Mouse (Mus musculus): Measurements from ENCODE around the gene Gjc2. TPM values are rescaled to one million over a fixed set of nuclear protein-coding genes. Genes with fewer than 3 reads are reported as not detected.

Gene Gjc2
- polyA plus RNA-seq, 1 experiment from 2014 or later = not detected

DNA sequence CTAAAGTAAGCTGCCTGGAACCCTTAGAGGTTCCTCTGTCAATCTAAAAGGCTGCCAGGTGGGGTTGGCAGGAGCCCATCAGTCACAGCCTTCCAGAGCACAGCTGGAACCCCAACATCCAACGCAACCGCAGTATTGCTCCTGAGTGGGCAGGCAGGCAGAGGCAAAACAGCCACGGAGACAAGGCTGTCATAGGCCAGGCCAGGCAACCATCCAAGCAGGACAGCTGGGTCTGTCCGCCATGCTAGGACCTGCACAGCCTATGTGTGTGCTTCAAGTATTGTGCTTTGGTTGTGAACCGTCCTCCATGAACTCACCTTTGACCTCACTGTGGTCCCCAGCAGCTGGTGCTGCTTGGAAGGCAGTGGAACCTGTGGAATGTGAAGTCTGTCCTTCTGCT, 27.1 kb downstream of the Gjc2 start:
- no peak overlapping the region for H3K4me2 ChIP-seq (ENCODE audit: low read depth, low read length)
- no peaks in the 10 kb centered on the region for H3K4me1 ChIP-seq (ENCODE audit: control insufficient read depth, insufficient read depth, low read length)
- WGBS = 90% methylated on average over 5 of the region's 5 CpGs
- no peak overlapping the region for H3K9ac ChIP-seq (replicated peaks; ENCODE audit: low read depth, low read length)
- no peak overlapping the region for H3K27ac ChIP-seq (ENCODE audit: low read depth, low read length)
- H3K27me3 ChIP-seq (ENCODE audit: control insufficient read depth, insufficient read depth, low read length) = no peaks in the 10 kb centered on the region
- ATAC-seq (ENCODE audit: low read depth) = no peak
- H3K9me3 ChIP-seq (ENCODE audit: control insufficient read depth, low read length) = no peaks in the 10 kb centered on the region
- 0 out of 2 replicates have a peak, but pooled peaks cover 5% of the 10 kb centered on the region for H3K36me3 ChIP-seq (ENCODE audit: control insufficient read depth, insufficient read depth, low read length)
- no peak overlapping the region for H3K4me3 ChIP-seq (ENCODE audit: low read depth, low read length)

DNA sequence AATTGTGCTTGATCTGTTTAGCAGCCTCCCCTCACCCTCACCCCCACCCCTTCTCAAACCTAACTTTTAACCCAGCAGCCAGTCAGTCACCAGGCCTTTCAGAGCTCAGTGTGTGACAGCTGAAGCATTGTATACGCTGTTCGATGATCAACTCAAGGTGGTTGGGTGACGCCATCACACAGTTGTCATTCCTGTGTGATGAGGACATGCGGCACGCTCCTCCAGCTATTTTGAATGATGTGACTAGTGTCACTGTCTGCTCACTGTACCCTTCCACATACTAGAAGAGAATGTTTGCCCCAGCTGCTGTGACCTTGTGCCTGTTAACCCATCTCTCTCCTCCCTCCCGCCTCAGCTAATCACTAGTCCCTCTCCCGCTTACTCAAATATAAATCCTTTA, 28.8 kb downstream of the Gjc2 start:
- 0 out of 2 replicates have a peak, but pooled peaks cover 5% of the 10 kb centered on the region for H3K36me3 ChIP-seq (ENCODE audit: control insufficient read depth, insufficient read depth, low read length)
- WGBS = 93% methylated on average over 7 of the region's 7 CpGs

DNA sequence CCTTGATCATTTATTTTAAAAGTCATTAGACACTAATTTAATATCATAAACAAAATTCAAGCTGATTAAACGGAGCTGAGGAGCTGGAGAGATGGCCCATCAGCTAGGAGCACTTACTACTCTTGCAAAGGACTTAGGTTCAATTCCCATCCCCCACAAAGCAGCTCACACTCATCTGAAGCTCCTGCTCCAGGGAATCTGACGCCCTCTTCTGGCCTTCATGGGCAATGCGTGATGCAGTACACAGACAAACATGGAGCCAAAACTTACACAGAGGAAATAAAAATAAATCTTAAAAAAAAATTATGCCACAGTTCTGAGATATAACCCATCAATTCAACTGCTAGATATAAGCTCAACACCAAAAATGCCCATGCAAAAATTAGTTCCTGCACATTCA, 31.3 kb downstream of the Gjc2 start:
- Histone ChIP-seq H3K4me1 (ENCODE audit: control insufficient read depth, insufficient read depth, low read length) (no peaks in the 10 kb centered on the region), H3K27ac (ENCODE audit: low read depth, low read length) (no peak overlapping the region), H3K4me2 (ENCODE audit: low read depth, low read length) (no peak overlapping the region), H3K4me3 (ENCODE audit: low read depth, low read length) (no peak overlapping the region), H3K36me3 (ENCODE audit: control insufficient read depth, insufficient read depth, low read length) (no peaks in the 10 kb centered on the region), H3K9ac (replicated peaks; ENCODE audit: low read depth, low read length) (no peak overlapping the region), H3K27me3 (ENCODE audit: control insufficient read depth, insufficient read depth, low read length) (no peaks in the 10 kb centered on the region), H3K9me3 (ENCODE audit: control insufficient read depth, low read length) (no peaks in the 10 kb centered on the region)
- 26% methylated on average over 3 of the region's 3 CpGs for WGBS
- ATAC-seq (ENCODE audit: low read depth) = no peak

More for the DNA sequence above, 28.8 kb downstream of the Gjc2 start:
- H3K4me2 ChIP-seq (ENCODE audit: low read depth, low read length) = no peak overlapping the region
- H3K4me3 ChIP-seq (ENCODE audit: low read depth, low read length) = no peak overlapping the region
- H3K9ac ChIP-seq (replicated peaks; ENCODE audit: low read depth, low read length) = no peak overlapping the region
- no peaks in the 10 kb centered on the region for H3K4me1 ChIP-seq (ENCODE audit: control insufficient read depth, insufficient read depth, low read length)
- no peak for ATAC-seq (ENCODE audit: low read depth)
- no peaks in the 10 kb centered on the region for H3K9me3 ChIP-seq (ENCODE audit: control insufficient read depth, low read length)
- no peak overlapping the region for H3K27ac ChIP-seq (ENCODE audit: low read depth, low read length)
- H3K27me3 ChIP-seq (ENCODE audit: control insufficient read depth, insufficient read depth, low read length) = no peaks in the 10 kb centered on the region

DNA sequence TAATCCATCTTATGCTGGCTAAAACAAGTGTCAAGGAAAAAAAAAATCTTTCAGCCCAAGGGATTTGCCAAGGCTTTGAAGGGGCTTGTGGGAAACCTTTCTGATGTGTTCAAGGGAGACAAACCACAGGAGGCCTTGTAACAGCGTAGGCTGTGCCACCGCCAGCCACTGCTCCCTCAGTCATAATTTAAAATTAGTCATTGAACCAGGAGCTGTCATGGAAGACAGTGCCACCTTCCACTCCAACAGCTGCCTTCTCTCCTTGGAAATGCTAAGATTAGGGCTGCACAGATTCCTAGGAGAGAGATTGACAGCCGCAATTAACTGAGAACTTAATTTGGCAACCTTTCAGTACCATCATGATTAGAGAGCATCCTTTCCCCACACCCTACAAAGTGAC, 33.7 kb downstream of the Gjc2 start:
- no peak overlapping the region for H3K27ac ChIP-seq (ENCODE audit: low read depth, low read length)

DNA sequence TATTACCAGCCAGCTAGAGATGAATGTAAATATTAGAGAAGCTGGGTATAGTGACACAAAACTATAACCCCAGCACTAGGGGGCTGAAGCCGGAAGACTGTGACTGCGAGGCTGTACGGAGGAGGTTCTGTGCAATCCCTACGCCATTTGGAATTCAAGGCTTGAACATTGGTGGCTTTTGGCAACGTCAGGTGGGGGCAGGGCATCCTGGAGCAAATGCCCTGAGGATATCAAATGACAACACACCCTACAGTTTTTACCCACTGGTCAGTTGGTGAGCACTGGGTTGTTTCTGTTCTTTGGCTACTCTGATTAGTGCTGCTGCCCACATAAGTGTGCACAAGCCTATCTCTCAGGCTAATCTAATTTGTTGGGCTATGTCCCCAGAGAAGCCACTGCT, 40.1 kb downstream of the Gjc2 start:
- ATAC-seq (ENCODE audit: low read depth) = no peak
- Histone ChIP-seq H3K36me3 (ENCODE audit: control insufficient read depth, insufficient read depth, low read length) (no peaks in the 10 kb centered on the region), H3K27ac (ENCODE audit: low read depth, low read length) (no peak overlapping the region), H3K9me3 (ENCODE audit: control insufficient read depth, low read length) (no peaks in the 10 kb centered on the region), H3K27me3 (ENCODE audit: control insufficient read depth, insufficient read depth, low read length) (no peaks in the 10 kb centered on the region), H3K9ac (replicated peaks; ENCODE audit: low read depth, low read length) (no peak overlapping the region), H3K4me1 (ENCODE audit: control insufficient read depth, insufficient read depth, low read length) (no peaks in the 10 kb centered on the region), H3K4me3 (ENCODE audit: low read depth, low read length) (no peak overlapping the region), H3K4me2 (ENCODE audit: low read depth, low read length) (no peak overlapping the region)
- 82% methylated on average over 5 of the region's 5 CpGs for WGBS

More for the DNA sequence above, 33.7 kb downstream of the Gjc2 start:
- Histone ChIP-seq H3K27me3 (ENCODE audit: control insufficient read depth, insufficient read depth, low read length) (no peaks in the 10 kb centered on the region), H3K4me3 (ENCODE audit: low read depth, low read length) (no peak overlapping the region), H3K9me3 (ENCODE audit: control insufficient read depth, low read length) (no peaks in the 10 kb centered on the region), H3K4me1 (ENCODE audit: control insufficient read depth, insufficient read depth, low read length) (no peaks in the 10 kb centered on the region), H3K36me3 (ENCODE audit: control insufficient read depth, insufficient read depth, low read length) (no peaks in the 10 kb centered on the region), H3K4me2 (ENCODE audit: low read depth, low read length) (no peak overlapping the region), H3K9ac (replicated peaks; ENCODE audit: low read depth, low read length) (no peak overlapping the region)
- ATAC-seq (ENCODE audit: low read depth) = no peak
- WGBS = 68% methylated on average over 3 of the region's 3 CpGs

DNA sequence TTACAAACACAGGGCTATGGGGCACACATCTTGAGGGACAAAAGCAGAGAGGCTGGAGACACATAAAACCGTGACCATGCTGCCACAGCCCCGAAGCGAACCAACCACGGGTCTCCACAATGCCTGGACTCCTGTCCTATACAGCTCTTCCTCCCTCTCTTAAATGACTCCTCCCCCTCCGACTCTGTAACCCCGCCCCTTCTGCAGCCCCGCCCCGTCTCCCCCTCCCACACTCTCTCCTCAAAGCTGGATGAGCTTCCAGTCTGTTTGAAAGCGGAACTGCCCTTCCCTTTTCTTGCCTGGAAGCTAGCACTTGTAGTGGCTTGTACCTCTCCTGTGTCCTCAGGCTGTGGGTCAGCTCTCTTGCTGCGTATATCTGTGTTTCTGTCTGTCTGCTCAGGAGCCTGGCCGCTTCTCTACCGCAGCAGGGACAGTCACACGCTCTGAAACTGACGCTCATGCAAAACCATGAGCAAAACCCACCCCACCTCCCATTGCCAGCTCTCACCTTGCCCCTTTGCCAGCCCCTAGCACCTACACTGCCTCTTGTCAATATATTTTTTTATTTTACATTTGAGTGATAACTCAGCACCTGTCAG, 41.1 kb downstream of the Gjc2 start:
- H3K36me3 ChIP-seq (ENCODE audit: control insufficient read depth, insufficient read depth, low read length) = no peaks in the 10 kb centered on the region
- H3K4me1 ChIP-seq (ENCODE audit: control insufficient read depth, insufficient read depth, low read length) = no peaks in the 10 kb centered on the region
- peaks cover 7% of the 10 kb centered on the region for H3K27me3 ChIP-seq (ENCODE audit: control insufficient read depth, insufficient read depth, low read length)
- no peak overlapping the region for H3K4me3 ChIP-seq (ENCODE audit: low read depth, low read length)
- no peak overlapping the region for H3K9ac ChIP-seq (replicated peaks; ENCODE audit: low read depth, low read length)
- 4% methylated on average over 14 of the region's 14 CpGs for WGBS
- H3K9me3 ChIP-seq (ENCODE audit: control insufficient read depth, low read length) = no peaks in the 10 kb centered on the region
- H3K27ac ChIP-seq (ENCODE audit: low read depth, low read length) = no peak overlapping the region
- ATAC-seq (ENCODE audit: low read depth) = no peak
- H3K4me2 ChIP-seq (ENCODE audit: low read depth, low read length) = peak overlapping the region; percentile 29

DNA sequence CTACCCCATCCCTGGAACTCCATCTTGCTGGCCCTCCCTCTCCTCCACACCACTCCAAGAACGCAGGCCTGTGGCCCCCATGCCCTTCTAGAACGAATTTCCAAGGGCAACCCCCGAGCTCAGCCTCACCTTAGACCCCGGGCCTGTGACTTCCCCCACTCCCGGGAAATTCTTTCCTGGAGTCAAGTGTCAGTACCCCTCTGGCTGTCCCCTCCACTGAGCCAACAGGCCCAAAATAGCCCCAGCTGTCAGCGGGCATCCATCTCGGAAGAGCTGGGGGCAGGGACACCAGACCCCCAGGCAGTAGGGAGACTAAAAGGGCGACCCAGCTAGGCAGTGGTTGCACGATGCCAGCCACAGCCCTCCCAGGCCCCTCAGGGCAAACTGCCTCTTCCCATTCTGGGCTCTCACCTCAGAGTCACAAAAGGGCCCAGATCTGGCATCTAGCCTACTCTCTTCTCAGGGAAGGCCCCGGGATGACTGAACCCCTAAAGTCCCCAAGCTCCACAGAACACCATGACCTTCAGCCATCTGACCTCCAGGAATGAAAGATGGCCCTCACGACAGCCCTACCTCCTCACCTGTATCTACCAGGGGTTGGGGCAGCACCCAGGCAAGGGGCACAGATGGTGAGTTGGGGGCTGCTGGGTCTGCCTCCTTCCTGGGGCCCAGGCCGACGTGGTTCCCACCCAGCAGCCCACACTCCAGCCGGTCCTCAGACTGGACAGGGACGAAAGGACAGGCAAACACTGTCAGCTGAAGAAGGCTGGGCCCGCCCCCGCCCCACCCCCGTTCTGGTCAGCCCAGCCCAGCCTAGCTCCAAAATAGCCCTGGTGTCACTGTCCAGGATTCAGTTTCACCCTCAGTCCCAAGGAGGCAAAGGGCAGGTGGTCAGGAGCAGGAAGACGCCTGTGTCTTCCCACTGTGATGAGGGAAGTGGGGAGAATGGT, 44.2 kb downstream of the Gjc2 start:
- H3K27me3 ChIP-seq (ENCODE audit: control insufficient read depth, insufficient read depth, low read length) = peaks cover 26% of the 10 kb centered on the region
- no peaks in the 10 kb centered on the region for H3K4me1 ChIP-seq (ENCODE audit: control insufficient read depth, insufficient read depth, low read length)
- ATAC-seq (ENCODE audit: low read depth) = no peak
- H3K27ac ChIP-seq (ENCODE audit: low read depth, low read length) = no peak overlapping the region
- no peak overlapping the region for H3K4me2 ChIP-seq (ENCODE audit: low read depth, low read length)
- H3K9ac ChIP-seq (replicated peaks; ENCODE audit: low read depth, low read length) = no peak overlapping the region
- no peaks in the 10 kb centered on the region for H3K36me3 ChIP-seq (ENCODE audit: control insufficient read depth, insufficient read depth, low read length)
- H3K9me3 ChIP-seq (ENCODE audit: control insufficient read depth, low read length) = no peaks in the 10 kb centered on the region
- 76% methylated on average over 19 of the region's 19 CpGs for WGBS
- H3K4me3 ChIP-seq (ENCODE audit: low read depth, low read length) = no peak overlapping the region

DNA sequence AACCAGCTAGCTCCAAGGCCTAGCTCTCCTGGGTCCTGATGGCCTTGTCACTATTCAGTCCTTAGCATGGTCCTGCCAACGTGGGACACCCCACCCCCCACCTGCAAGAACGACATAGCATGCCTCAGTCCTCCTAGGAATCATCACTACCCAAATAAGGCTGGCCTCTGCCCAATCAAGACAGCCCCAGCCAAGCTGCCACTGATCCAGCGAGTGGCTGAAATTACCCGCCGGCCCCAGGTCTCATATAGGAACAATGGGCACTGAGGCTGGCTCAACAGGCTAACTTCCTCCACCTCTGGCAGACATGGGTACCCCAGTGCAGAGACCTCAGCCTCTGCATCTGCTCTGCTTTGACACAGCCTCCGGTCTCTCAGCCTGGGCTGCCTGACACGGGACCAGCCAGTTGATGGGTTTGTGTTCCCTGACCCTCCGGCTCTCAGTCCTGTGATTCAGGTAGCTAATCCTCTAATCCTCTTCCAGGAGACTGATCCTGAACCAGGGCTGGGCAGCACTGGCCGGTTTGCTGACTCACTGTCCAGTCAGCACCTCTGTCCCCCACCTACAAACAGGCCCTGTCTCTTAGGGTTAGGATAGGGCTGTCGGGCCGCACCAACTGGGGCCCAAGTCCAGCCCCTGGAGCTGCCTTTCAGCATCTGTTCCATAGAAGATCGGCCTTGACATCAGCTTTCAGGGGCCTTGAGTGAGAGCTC, 45.9 kb downstream of the Gjc2 start:
- no peak overlapping the region for H3K4me3 ChIP-seq (ENCODE audit: low read depth, low read length)
- ATAC-seq (ENCODE audit: low read depth) = no peak
- H3K9ac ChIP-seq (replicated peaks; ENCODE audit: low read depth, low read length) = no peak overlapping the region
- 70% methylated on average over 12 of the region's 12 CpGs for WGBS
- H3K27me3 ChIP-seq (ENCODE audit: control insufficient read depth, insufficient read depth, low read length) = peaks cover 31% of the 10 kb centered on the region
- H3K4me2 ChIP-seq (ENCODE audit: low read depth, low read length) = no peak overlapping the region
- no peaks in the 10 kb centered on the region for H3K9me3 ChIP-seq (ENCODE audit: control insufficient read depth, low read length)
- H3K27ac ChIP-seq (ENCODE audit: low read depth, low read length) = no peak overlapping the region
- no peaks in the 10 kb centered on the region for H3K4me1 ChIP-seq (ENCODE audit: control insufficient read depth, insufficient read depth, low read length)
- H3K36me3 ChIP-seq (ENCODE audit: control insufficient read depth, insufficient read depth, low read length) = no peaks in the 10 kb centered on the region

Data from neural tube, embryonic 14.5 days (tissue).